Mouse (Mus musculus) megakaryocyte, adult 5-6 weeks (primary cell): ENCODE measurements around the gene Olfr370. TPM values are rescaled to one million over a fixed set of nuclear protein-coding genes. Genes with fewer than 3 reads are reported as not detected.

ENCODE experiments used
- total RNA-seq, 2 experiments: library from RNA; stranded (forward) in 1 of 2; stranded (reverse) in 1 of 2; fragments of 153-499, 151-499 nt in 1 of 2; fragments of 221-1000, 200-1000 nt in 1 of 2; gene quantifications; 2 replicates each; pipeline versions ENCODE4 v1.2.3 to v1.2.4; 2015 to 2017

The Olfr370 gene
- total RNA-seq, 2 experiments from 2014 or later: not detected

Other genes starting within 250 kb of the Olfr370 start
- gene Ucp1, start 245.4 kb upstream of the Olfr370 start, total RNA-seq (2015): not detected in 2 replicates
- gene Ucp1, start 245.4 kb upstream of the Olfr370 start, total RNA-seq (2017): 0.07 TPM in 1 of 2 replicates, not detected in the other
- gene Elmod2, start 203.3 kb upstream of the Olfr370 start, total RNA-seq (2015): 17.1 and 18.8 TPM in 2 replicates
- 20.2 and 23.3 TPM in 2 replicates for gene Elmod2, start 203.3 kb upstream of the Olfr370 start, total RNA-seq (2017)
- gene Mgat4d, start 187.3 kb upstream of the Olfr370 start, total RNA-seq (2015): not detected in 2 replicates
- gene Mgat4d, start 187.3 kb upstream of the Olfr370 start, total RNA-seq (2017): not detected in 2 replicates
- gene Clgn, start 145.9 kb upstream of the Olfr370 start, total RNA-seq (2015): 0.14 TPM in 1 of 2 replicates, not detected in the other
- gene Clgn, start 145.9 kb upstream of the Olfr370 start, total RNA-seq (2017): not detected in 2 replicates
- gene Scoc, start 77.4 kb upstream of the Olfr370 start, total RNA-seq (2015): 45.5 and 45.6 TPM in 2 replicates
- 18.8 TPM in 2 replicates for gene Scoc, start 77.4 kb upstream of the Olfr370 start, total RNA-seq (2017)
- gene Ndufb7, start 30.9 kb downstream of the Olfr370 start, total RNA-seq (2015): 132 and 161 TPM in 2 replicates
- 205 and 227 TPM in 2 replicates for gene Ndufb7, start 30.9 kb downstream of the Olfr370 start, total RNA-seq (2017)
- gene Tecr, start 72.2 kb downstream of the Olfr370 start, total RNA-seq (2015): 282 and 314 TPM in 2 replicates
- 248 and 255 TPM in 2 replicates for gene Tecr, start 72.2 kb downstream of the Olfr370 start, total RNA-seq (2017)
- 40.0 and 40.7 TPM in 2 replicates for gene Dnajb1, start 72.4 kb downstream of the Olfr370 start, total RNA-seq (2015)
- gene Dnajb1, start 72.4 kb downstream of the Olfr370 start, total RNA-seq (2017): 26.4 and 34.4 TPM in 2 replicates
- gene Gipc1, start 116.9 kb downstream of the Olfr370 start, total RNA-seq (2015): 15.4 and 16.4 TPM in 2 replicates
- 18.9 and 25.4 TPM in 2 replicates for gene Gipc1, start 116.9 kb downstream of the Olfr370 start, total RNA-seq (2017)
- gene Ptger1, start 130.9 kb downstream of the Olfr370 start, total RNA-seq (2015): 0.07 TPM in 1 of 2 replicates, not detected in the other
- 1.7 and 2.2 TPM in 2 replicates for gene Ptger1, start 130.9 kb downstream of the Olfr370 start, total RNA-seq (2017)
- gene Pkn1, start 163.4 kb downstream of the Olfr370 start, total RNA-seq (2015): 53.3 and 55.4 TPM in 2 replicates
- 103 and 110 TPM in 2 replicates for gene Pkn1, start 163.4 kb downstream of the Olfr370 start, total RNA-seq (2017)
- gene Ddx39, start 179.4 kb downstream of the Olfr370 start, total RNA-seq (2015): 66.7 and 67.7 TPM in 2 replicates
- 71.2 and 77.4 TPM in 2 replicates for gene Ddx39, start 179.4 kb downstream of the Olfr370 start, total RNA-seq (2017)
- gene Adgre5, start 205.5 kb downstream of the Olfr370 start, total RNA-seq (2015): 239 and 242 TPM in 2 replicates
- 299 and 326 TPM in 2 replicates for gene Adgre5, start 205.5 kb downstream of the Olfr370 start, total RNA-seq (2017)